Mouse (Mus musculus): ENCODE measurements at regions not wholly inside any gene's neighbourhood (a gene's known extent, or its start where the extent isn't known, plus 50 kb on each side); places are given as distances from the start of the nearest gene placed in this dataset.

DNA sequence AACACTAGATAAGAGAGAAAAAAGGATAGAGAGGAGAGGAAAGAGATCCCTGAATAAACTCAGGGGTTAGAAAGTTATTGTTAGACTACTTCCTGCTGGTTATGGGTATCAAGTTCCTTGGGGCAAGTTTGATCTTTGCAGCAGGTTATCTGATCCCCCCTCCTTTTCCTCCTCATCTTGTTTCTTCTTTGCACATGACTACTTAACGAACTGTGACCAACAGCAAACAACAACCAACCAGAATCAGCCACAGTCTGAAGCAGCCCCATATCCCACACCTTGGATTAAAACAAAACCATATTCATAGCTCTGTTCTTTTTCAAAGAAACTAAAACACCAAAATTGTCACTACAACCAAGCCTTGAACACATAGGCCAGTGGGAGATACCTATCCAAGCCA lies 94.5 kb downstream of the Adamts15 start:
- no peak for TF ChIP-seq GATA1 (IDR thresholded peaks at IDR 0.05; ENCODE audit: borderline replicate concordance, low read length)
- no peak for TF ChIP-seq FLI1 (IDR thresholded peaks at IDR 0.05; ENCODE audit: low read length)

Measured in megakaryocyte, embryonic 14.5 days (primary cell).